ENCODE assay signal across 13 mouse cellular contexts in the genomic region with DNA sequence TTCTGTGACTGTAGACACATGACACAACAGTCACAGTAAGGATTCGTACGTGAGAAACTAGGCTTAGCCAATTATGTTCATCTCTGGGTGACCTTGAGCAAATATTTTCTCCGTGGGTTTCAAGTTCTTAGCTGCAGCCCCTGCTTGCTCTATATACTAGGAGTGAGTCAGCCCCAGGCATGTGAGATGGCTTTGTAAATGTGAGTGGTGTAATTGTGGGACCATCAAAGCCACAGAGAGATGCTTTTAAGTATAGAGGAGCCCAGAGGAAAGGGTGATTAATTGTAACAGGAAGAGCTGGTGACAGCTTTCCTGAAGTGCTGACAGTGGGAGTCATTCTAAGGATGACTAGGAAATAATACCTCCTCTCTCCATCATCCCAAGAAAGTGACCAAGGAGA.
DNase-seq lines count a peak whose midpoint lies in the region; ATAC-seq and TF ChIP-seq lines count a peak whose summit lies in the region.
"Had no signal": no experiment of that assay in that cellular context is flagged by ENCODE, and none has a peak within 500 bp of the region (broad histone marks: within the 10 kb centered on the region; RNA-seq: fewer than 3 reads in every experiment).

No protein-coding gene starts in this region.

- no peak for TF ChIP-seq CTCF in heart, postnatal 0 days (IDR thresholded peaks at IDR 0.05; ENCODE audit: low read depth)
- TF ChIP-seq CTCF in hindbrain, postnatal 0 days (IDR thresholded peaks at IDR 0.05; ENCODE audit: low read depth), result no peak
- no peak for TF ChIP-seq CTCF in stomach, postnatal 0 days (IDR thresholded peaks at IDR 0.05; ENCODE audit: low read depth)

- H3K36me3 ChIP-seq in heart, postnatal 0 days (replicated peaks; ENCODE audit: control insufficient read depth, insufficient read depth, low read length), result no peaks in the 10 kb centered on the region
- peaks cover 7% of the 10 kb centered on the region for H3K36me3 ChIP-seq in neural tube, embryonic 12.5 days
- H3K36me3 ChIP-seq in hindbrain, postnatal 0 days (ENCODE audit: insufficient read depth, low read length), result no peaks in the 10 kb centered on the region
- H3K36me3 ChIP-seq in stomach, postnatal 0 days (ENCODE audit: control insufficient read depth, insufficient read depth, low read length), result no peaks in the 10 kb centered on the region

- 17% methylated on average over 3 of the region's 3 CpGs for WGBS in heart, postnatal 0 days
- 57% methylated on average over 3 of the region's 3 CpGs for WGBS in neural tube, embryonic 12.5 days
- 49% methylated on average over 3 of the region's 3 CpGs for WGBS in hindbrain, postnatal 0 days
- 40% methylated on average over 3 of the region's 3 CpGs for WGBS in stomach, postnatal 0 days

- no peak overlapping the region for H3K4me3 ChIP-seq in heart, postnatal 0 days (ENCODE audit: low read depth, low read length)
- H3K4me3 ChIP-seq in neural tube, embryonic 12.5 days, result no peak overlapping the region
- no peak overlapping the region for H3K4me3 ChIP-seq in hindbrain, postnatal 0 days (ENCODE audit: low read length)
- H3K4me3 ChIP-seq in stomach, postnatal 0 days (ENCODE audit: low read depth, low read length), result no peak overlapping the region
- H3K4me3 ChIP-seq: embryonic facial prominence, embryonic 13.5 days had no signal

- intact Hi-C loops in heart, postnatal 14 days (cut with DNase I), result no loop called here

- peak; percentile 43 for ATAC-seq in heart, postnatal 0 days (ENCODE audit: insufficient read depth, low read depth)
- ATAC-seq in neural tube, embryonic 12.5 days (ENCODE audit: low FRiP score, low read depth), result 0 out of 2 replicates have a peak, but pooled peaks have one; percentile 26
- peak; percentile 27; the same call in 1 of the 2 replicates for ATAC-seq in hindbrain, postnatal 0 days
- ATAC-seq in stomach, postnatal 0 days (ENCODE audit: low FRiP score, low TSS enrichment), result peak; percentile 18; the same call in 1 of the 2 replicates
- ATAC-seq: CD4-positive, CD25-positive, alpha-beta regulatory T cell, adult 4 months had no signal

- H3K9me3 ChIP-seq in heart, postnatal 0 days (replicated peaks; ENCODE audit: control insufficient read depth, low read length), result peaks cover 3% of the 10 kb centered on the region; the same call in 1 of the 2 replicates
- H3K9me3 ChIP-seq in neural tube, embryonic 12.5 days, result peaks cover 3% of the 10 kb centered on the region; the same call in 1 of the 2 replicates
- H3K9me3 ChIP-seq in hindbrain, postnatal 0 days (ENCODE audit: low read length), result no peaks in the 10 kb centered on the region
- no peaks in the 10 kb centered on the region for H3K9me3 ChIP-seq in stomach, postnatal 0 days (ENCODE audit: control insufficient read depth, low read length)
- H3K9me3 ChIP-seq: embryonic facial prominence, embryonic 13.5 days had no signal

- H3K27ac ChIP-seq in heart, postnatal 0 days (ENCODE audit: low read depth), result peak overlapping the region; percentile 32; the same call in 1 of the 2 replicates
- H3K27ac ChIP-seq in neural tube, embryonic 12.5 days, result no peak overlapping the region
- H3K27ac ChIP-seq in hindbrain, postnatal 0 days, result no peak overlapping the region
- H3K27ac ChIP-seq in stomach, postnatal 0 days (replicated peaks), result no peak overlapping the region
- H3K27ac ChIP-seq: embryonic facial prominence, embryonic 13.5 days had no signal

- H3K9ac ChIP-seq in heart, postnatal 0 days (replicated peaks; ENCODE audit: low read depth, low read length), result no peak overlapping the region
- H3K9ac ChIP-seq in neural tube, embryonic 12.5 days, result no peak overlapping the region
- H3K9ac ChIP-seq in hindbrain, postnatal 0 days (replicated peaks; ENCODE audit: low read length), result no peak overlapping the region
- no peak overlapping the region for H3K9ac ChIP-seq in stomach, postnatal 0 days (ENCODE audit: low read length)
- H3K9ac ChIP-seq: embryonic facial prominence, embryonic 13.5 days had no signal

- H3K4me2 ChIP-seq in heart, postnatal 0 days (ENCODE audit: low read depth, low read length), result no peak overlapping the region
- H3K4me2 ChIP-seq in neural tube, embryonic 12.5 days (replicated peaks), result no peak overlapping the region
- H3K4me2 ChIP-seq in hindbrain, postnatal 0 days (ENCODE audit: low read depth, low read length), result no peak overlapping the region
- no peak overlapping the region for H3K4me2 ChIP-seq in stomach, postnatal 0 days (replicated peaks; ENCODE audit: low read depth)
- H3K4me2 ChIP-seq: embryonic facial prominence, embryonic 13.5 days; heart, embryonic 11.5 days; liver, embryonic 11.5 days had no signal

- TF ChIP-seq EP300 in heart, postnatal 0 days (IDR thresholded peaks at IDR 0.05; ENCODE audit: low read depth), result no peak
- TF ChIP-seq EP300 in stomach, postnatal 0 days (optimal IDR thresholded peaks at IDR 0.05), result no peak

- H3K27me3 ChIP-seq in heart, postnatal 0 days (ENCODE audit: control insufficient read depth, insufficient read depth, low read length), result no peaks in the 10 kb centered on the region
- H3K27me3 ChIP-seq in neural tube, embryonic 12.5 days (replicated peaks), result no peaks in the 10 kb centered on the region
- no peaks in the 10 kb centered on the region for H3K27me3 ChIP-seq in hindbrain, postnatal 0 days (ENCODE audit: insufficient read depth, low read length)
- H3K27me3 ChIP-seq in stomach, postnatal 0 days (ENCODE audit: control insufficient read depth, insufficient read depth, low read length), result no peaks in the 10 kb centered on the region
- H3K27me3 ChIP-seq: embryonic facial prominence, embryonic 13.5 days had no signal

- no peak for DNase-seq in heart, postnatal 0 days (ENCODE audit: low spot score)
- no peak for DNase-seq in heart, postnatal 14 days
- no peak for DNase-seq in neural tube, embryonic 10.5 days (ENCODE audit: extremely low spot score, low spot score)
- DNase-seq in hindbrain, postnatal 0 days (ENCODE audit: low spot score), result no peak
- no peak for DNase-seq in stomach, postnatal 0 days (ENCODE audit: low spot score)
- no peak for DNase-seq in cerebellum, adult 11-12 months
- DNase-seq in adrenal gland, postnatal 10 days, result no peak
- DNase-seq: thymus, postnatal 25 days had no signal

- H3K4me1 ChIP-seq in heart, postnatal 0 days (ENCODE audit: control insufficient read depth, insufficient read depth), result peaks cover 13% of the 10 kb centered on the region; the same call in 1 of the 2 replicates
- peaks cover 29% of the 10 kb centered on the region for H3K4me1 ChIP-seq in neural tube, embryonic 12.5 days
- H3K4me1 ChIP-seq in hindbrain, postnatal 0 days (ENCODE audit: insufficient read depth, low read length), result 0 out of 2 replicates have a peak, but pooled peaks cover 13% of the 10 kb centered on the region
- H3K4me1 ChIP-seq in stomach, postnatal 0 days (replicated peaks; ENCODE audit: control insufficient read depth, insufficient read depth), result no peaks in the 10 kb centered on the region; the same call in 1 of the 2 replicates
